Comparison of ENCODE assay signal across 21 mouse cellular contexts in the genomic region with DNA sequence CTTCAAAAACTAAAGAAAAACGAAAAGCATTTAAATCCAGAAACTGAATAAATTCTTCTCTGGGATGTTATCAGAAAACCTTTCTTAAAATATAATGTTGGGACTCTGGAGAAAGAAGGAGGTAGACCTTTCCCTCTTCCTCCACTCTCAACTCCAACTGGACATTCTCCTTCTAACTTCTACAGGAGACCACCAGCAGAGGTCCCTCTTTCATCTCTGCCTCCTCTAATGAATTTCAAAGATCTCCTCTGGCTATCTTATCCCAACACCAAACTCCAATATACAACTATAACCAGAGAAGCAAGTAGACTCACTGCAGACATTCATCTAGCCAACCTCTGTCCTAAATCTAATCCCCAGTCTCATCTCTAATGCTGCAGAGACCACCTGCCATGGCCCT. TPM values are rescaled to one million over a fixed set of nuclear protein-coding genes. Genes with fewer than 3 reads are reported as not detected.
DNase-seq lines count a peak whose midpoint lies in the region; ATAC-seq and TF ChIP-seq lines count a peak whose summit lies in the region.
"Had no signal": no experiment of that assay in that cellular context is flagged by ENCODE, and none has a peak within 500 bp of the region (broad histone marks: within the 10 kb centered on the region; RNA-seq: fewer than 3 reads in every experiment).

No protein-coding gene starts in this region.

- DNase-seq in heart, adult 2 months: no peak
- DNase-seq in heart, embryonic 10.5 days (ENCODE audit: low spot score): no peak
- no peak for DNase-seq in layer of hippocampus, adult 2 months (ENCODE audit: low spot score in 2 of 2)
- DNase-seq in layer of hippocampus, postnatal 36 days: no peak
- no peak for DNase-seq in liver, postnatal 0 days
- no peak for DNase-seq in Patski (ENCODE audit: low read depth, low spot score)
- no peak for DNase-seq in frontal cortex, postnatal 14 days (ENCODE audit: low spot score in 2 of 2)
- DNase-seq: adrenal gland, adult 8-10 months; adrenal gland, postnatal 36 days; cerebellum, adult 8-10 months; cerebellum, postnatal 14 days; embryo, embryonic 11 days; gastrocnemius, postnatal 10 days; heart, adult 18-20 months had no signal

- H3K4me2 ChIP-seq in liver, postnatal 0 days (ENCODE audit: low read depth, low read length): 0 out of 2 replicates have a peak overlapping the region, but pooled peaks have one; percentile 9
- no peak overlapping the region for H3K4me2 ChIP-seq in liver, embryonic 12.5 days
- H3K4me2 ChIP-seq: embryonic facial prominence, embryonic 15.5 days; heart, embryonic 12.5 days; hindbrain, embryonic 15.5 days had no signal

- POLR2A ChIA-PET in Patski (lab: Charles Lee): no interaction called here

- in situ Hi-C loops in Patski (cut with MboI; ENCODE audit: low pct_unique_long_range_greater_than_20kb): loop anchor here (10.0 to 25.0 kb wide), 2 partner anchors 503 to 1179 kb away; no protein-coding TSS in a partner anchor

- H3K4me3 ChIP-seq in heart, adult 2 months: no peak overlapping the region
- H3K4me3 ChIP-seq in heart, embryonic 10.5 days: no peak overlapping the region
- no peak overlapping the region for H3K4me3 ChIP-seq in layer of hippocampus, adult 2 months
- no peak overlapping the region for H3K4me3 ChIP-seq in liver, postnatal 0 days (ENCODE audit: low read depth, low read length)
- no peak overlapping the region for H3K4me3 ChIP-seq in liver, embryonic 12.5 days
- H3K4me3 ChIP-seq: embryonic facial prominence, embryonic 15.5 days; forebrain, embryonic 10.5 days; heart, embryonic 12.5 days; hindbrain, embryonic 15.5 days had no signal

- H3K9ac ChIP-seq in heart, adult 2 months (ENCODE audit: low read depth, low read length): no peak overlapping the region
- H3K9ac ChIP-seq in liver, postnatal 0 days (replicated peaks): no peak overlapping the region
- no peak overlapping the region for H3K9ac ChIP-seq in liver, embryonic 12.5 days
- H3K9ac ChIP-seq: embryonic facial prominence, embryonic 15.5 days; heart, embryonic 12.5 days; hindbrain, embryonic 15.5 days had no signal

- CTCF ChIA-PET in Patski (lab: Charles Lee): interaction anchor here (1.1 kb wide), 1 partner anchor 9 kb away, joined by 3 read pairs; no protein-coding TSS in a partner anchor

- no peak for TF ChIP-seq EP300 in heart, adult 2 months (IDR thresholded peaks at IDR 0.05; ENCODE audit: insufficient read depth, low read depth, low read length)
- no peak for TF ChIP-seq EP300 in liver, postnatal 0 days (IDR thresholded peaks at IDR 0.05; ENCODE audit: low read depth)

- no peaks in the 10 kb centered on the region for H3K4me1 ChIP-seq in heart, adult 2 months (ENCODE audit: control insufficient read depth, insufficient read depth, low read length)
- no peaks in the 10 kb centered on the region for H3K4me1 ChIP-seq in heart, embryonic 10.5 days
- H3K4me1 ChIP-seq in liver, postnatal 0 days (ENCODE audit: insufficient read depth): peaks cover 4% of the 10 kb centered on the region; the same call in 1 of the 2 replicates
- peaks cover 27% of the 10 kb centered on the region; the same call in 1 of the 2 replicates for H3K4me1 ChIP-seq in liver, embryonic 12.5 days
- H3K4me1 ChIP-seq: heart, embryonic 12.5 days had no signal

- no peaks in the 10 kb centered on the region for H3K79me2 ChIP-seq in heart, adult 2 months (replicated peaks; ENCODE audit: control insufficient read depth, insufficient read depth, low read length)

- H3K36me3 ChIP-seq in heart, adult 2 months (ENCODE audit: control insufficient read depth, insufficient read depth, low read length): no peaks in the 10 kb centered on the region
- no peaks in the 10 kb centered on the region for H3K36me3 ChIP-seq in heart, embryonic 10.5 days
- peaks cover 8% of the 10 kb centered on the region for H3K36me3 ChIP-seq in liver, postnatal 0 days (replicated peaks; ENCODE audit: insufficient read depth, low read length)
- peaks cover 13% of the 10 kb centered on the region for H3K36me3 ChIP-seq in liver, embryonic 12.5 days
- H3K36me3 ChIP-seq: embryonic facial prominence, embryonic 15.5 days; forebrain, embryonic 10.5 days; heart, embryonic 12.5 days; hindbrain, embryonic 15.5 days had no signal

- no peaks in the 10 kb centered on the region for H3K9me3 ChIP-seq in heart, embryonic 10.5 days
- no peaks in the 10 kb centered on the region for H3K9me3 ChIP-seq in liver, postnatal 0 days (ENCODE audit: low read length)
- no peaks in the 10 kb centered on the region for H3K9me3 ChIP-seq in liver, embryonic 12.5 days (replicated peaks)
- H3K9me3 ChIP-seq: embryonic facial prominence, embryonic 15.5 days; forebrain, embryonic 10.5 days; heart, embryonic 12.5 days; hindbrain, embryonic 15.5 days had no signal

- peak; percentile 20; the same call in 1 of the 2 replicates for TF ChIP-seq CTCF in heart, adult 2 months (IDR thresholded peaks at IDR 0.05)
- TF ChIP-seq CTCF in layer of hippocampus, adult 2 months (conservative IDR thresholded peaks at IDR 0.05): peak; percentile 61
- peak; percentile 44 for TF ChIP-seq CTCF in liver, postnatal 0 days (IDR thresholded peaks at IDR 0.05; ENCODE audit: low read depth)
- TF ChIP-seq CTCF in Patski (IDR thresholded peaks at IDR 0.05): peak; percentile 13

- no peak overlapping the region for H3K27ac ChIP-seq in heart, adult 2 months
- no peak overlapping the region for H3K27ac ChIP-seq in heart, embryonic 10.5 days
- no peak overlapping the region for H3K27ac ChIP-seq in layer of hippocampus, adult 2 months
- H3K27ac ChIP-seq in liver, postnatal 0 days (ENCODE audit: low read depth): no peak overlapping the region
- H3K27ac ChIP-seq in liver, embryonic 12.5 days: no peak overlapping the region
- H3K27ac ChIP-seq: embryonic facial prominence, embryonic 15.5 days; forebrain, embryonic 10.5 days; hindbrain, embryonic 15.5 days had no signal

- no peak for ATAC-seq in liver, postnatal 0 days
- no peak for ATAC-seq in liver, embryonic 12.5 days
- ATAC-seq in Patski: no peak
- ATAC-seq: forebrain, embryonic 14.5 days had no signal

- intact Hi-C loops in heart, adult 2 months (cut with DNase I): loop anchor here (5.0 kb wide), 1 partner anchor 506 kb away; no protein-coding TSS in a partner anchor

- no peak for TF ChIP-seq POLR2A in heart, adult 2 months (IDR thresholded peaks at IDR 0.05; ENCODE audit: insufficient read depth, low read depth, low read length)

- no peaks in the 10 kb centered on the region for H3K27me3 ChIP-seq in heart, adult 2 months (ENCODE audit: control insufficient read depth, insufficient read depth, low read length)
- H3K27me3 ChIP-seq in heart, embryonic 10.5 days (ENCODE audit: insufficient read depth, poor library complexity, severe bottlenecking): no peaks in the 10 kb centered on the region
- no peaks in the 10 kb centered on the region for H3K27me3 ChIP-seq in liver, postnatal 0 days (ENCODE audit: insufficient read depth, low read length)
- no peaks in the 10 kb centered on the region for H3K27me3 ChIP-seq in liver, embryonic 12.5 days (replicated peaks)
- H3K27me3 ChIP-seq in Patski: peaks cover 53% of the 10 kb centered on the region
- H3K27me3 ChIP-seq: CH12.LX; embryonic facial prominence, embryonic 15.5 days; heart, embryonic 12.5 days; hindbrain, embryonic 15.5 days had no signal

- WGBS in heart, adult 2 months: 29% methylated on average over 1 of the region's 1 CpGs
- 38% methylated on average over 1 of the region's 1 CpGs for WGBS in heart, embryonic 10.5 days
- 51% methylated on average over 1 of the region's 1 CpGs for WGBS in liver, postnatal 0 days (ENCODE audit: insufficient replicate concordance)
- 43% methylated on average over 1 of the region's 1 CpGs for WGBS in liver, embryonic 12.5 days (ENCODE audit: insufficient replicate concordance)

RNA-seq across cellular contexts. Expression of gene Gypa, which starts 2.0 kb away (rescaled TPM):
- total RNA-seq in heart, adult 2 months (2021): 1 to 10 TPM in 1 of 2 experiments, not detected in 1; 1.8 TPM
- polyA plus RNA-seq in heart, adult 2 months (2012; rRNA removed): 0.32 and 2.7 TPM in 2 replicates
- 34.3 and 45.8 TPM in 2 replicates for polyA plus RNA-seq in heart, embryonic 10.5 days (2016; fragmentation: Nextera tagmentation; extraction: Ambion mirVana)
- total RNA-seq in layer of hippocampus, adult 2 months (2021): not detected
- under 1 TPM in 1 of 2 experiments, not detected in 1; 0.30 TPM for total RNA-seq in layer of hippocampus, postnatal 36 days (2021)
- polyA plus RNA-seq in liver, postnatal 0 days (2015; fragmentation: Nextera tagmentation; extraction: Ambion mirVana): 278 and 289 TPM in 2 replicates
- 495 and 540 TPM in 2 replicates for polyA plus RNA-seq in liver, embryonic 12.5 days (2016; fragmentation: Nextera tagmentation; extraction: Ambion mirVana)
- not detected for polyA plus RNA-seq in Patski (2021)
- total RNA-seq: CH12.LX had no signal
